Mouse (Mus musculus) kidney, postnatal 0 days (tissue): ENCODE results near the gene Emilin2. TPM values are rescaled to one million over a fixed set of nuclear protein-coding genes. Genes with fewer than 3 reads are reported as not detected.

Experiments used
- ATAC-seq: fragments of 200-750 bp; cut with Nextera tagmentation; replicated peaks from 2 replicates; pipeline ENCODE4 v1.8.0; 2017; ENCODE audit warnings: low read depth, moderate number of reproducible peaks, moderate TSS enrichment, moderate library complexity; ENCODE audit not compliant: low FRiP score
- DNase-seq: peaks from one replicate; pipeline ENCODE4 v3.0.0-alpha.2; 2016; ENCODE audit warnings: low spot score
- H3K27ac ChIP-seq: fragments of 300-500 bp; sonication (generic); 2 replicates; pipeline ENCODE4 v1.5.1; 2014; ENCODE audit warnings: mild to moderate bottlenecking
- H3K27me3 ChIP-seq: fragments of 300-500 bp; sonication (generic); 2 replicates; pipeline ENCODE4 v1.6.1; 2014; ENCODE audit warnings: low read length, mixed read lengths; ENCODE audit not compliant: insufficient read depth
- H3K36me3 ChIP-seq: fragments of 300-500 bp; sonication (generic); 2 replicates; pipeline ENCODE4 v1.6.1; 2014; ENCODE audit warnings: low read length, mixed read lengths; ENCODE audit not compliant: insufficient read depth
- H3K4me1 ChIP-seq: fragments of 300-500 bp; sonication (generic); replicated peaks from 2 replicates; pipeline ENCODE4 v1.6.1; 2014; ENCODE audit warnings: antibody characterized with exemption, low read length, mixed read lengths; ENCODE audit not compliant: insufficient read depth
- H3K4me2 ChIP-seq: fragments of 300-500 bp; sonication (generic); 2 replicates; pipeline ENCODE4 v1.6.1; 2014; ENCODE audit warnings: mild to moderate bottlenecking, low read length, moderate library complexity, mixed read lengths
- H3K4me3 ChIP-seq: fragments of 300-500 bp; sonication (generic); replicated peaks from 2 replicates; pipeline ENCODE4 v1.5.1; 2014; ENCODE audit warnings: low read depth, low read length
- H3K9ac ChIP-seq: fragments of 300-500 bp; sonication (generic); 2 replicates; pipeline ENCODE4 v1.6.1; 2014; ENCODE audit warnings: low read depth, low read length
- H3K9me3 ChIP-seq: fragments of 300-500 bp; sonication (generic); replicated peaks from 2 replicates; pipeline ENCODE4 v1.6.1; 2016; ENCODE audit warnings: low read length, inconsistent platforms, mixed read lengths
- CTCF ChIP-seq: IDR thresholded peaks from 2 replicates; pipeline ENCODE4 v1.5.1; 2016; ENCODE audit warnings: antibody characterized with exemption, low read depth, mild to moderate bottlenecking, moderate library complexity
- WGBS: fragments of 180-500 bp; shearing (Covaris S2); extraction: QIAGEN DNeasy Blood & Tissue Kit; methylation state at CpG from one replicate; pipeline ENCODE4 v1.1.7; 2014; 5-methylcytosine and 5-hydroxymethylcytosine counted together
- polyA plus RNA-seq: library from polyadenylated mRNA; unstranded; fragments of >200 nt; fragmentation: Nextera tagmentation; extraction: Ambion mirVana; gene quantifications from 2 replicates; pipeline ENCODE4 v1.2.1, GENCODE M21; 2015

The Emilin2 gene
- polyA plus RNA-seq, 1 experiment from 2014 or later, result 2.4 TPM

DNA sequence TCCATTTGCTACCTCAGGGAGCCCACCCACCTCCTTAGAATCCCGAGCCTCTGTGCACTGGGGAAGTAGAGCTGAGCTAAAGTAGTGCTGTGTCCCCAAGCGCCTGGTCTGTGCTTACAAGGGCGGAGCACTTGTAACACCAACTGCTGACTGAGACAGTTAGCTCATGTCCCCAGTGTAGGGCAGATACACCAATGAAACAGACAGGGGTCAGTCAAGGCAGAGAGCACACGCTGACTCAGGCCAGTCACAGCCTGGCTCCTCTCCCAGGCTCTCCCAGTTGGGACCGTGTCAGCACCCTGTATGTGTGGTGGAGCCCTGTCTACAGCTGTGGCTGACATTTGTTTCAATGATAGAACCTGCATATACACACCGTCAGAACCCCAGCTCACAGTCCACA is 25.8 kb downstream of the Emilin2 start:
- no peaks in the 10 kb centered on the region for H3K36me3 ChIP-seq
- no peaks in the 10 kb centered on the region for H3K9me3 ChIP-seq
- no peak overlapping the region for H3K4me2 ChIP-seq
- peaks cover 7% of the 10 kb centered on the region; the same call in 1 of the 2 replicates for H3K4me1 ChIP-seq
- ATAC-seq (no peak), DNase-seq (no peak)
- H3K4me3 ChIP-seq, result no peak overlapping the region
- no peak overlapping the region for H3K9ac ChIP-seq
- WGBS, result 68% methylated on average over 6 of the region's 6 CpGs
- no peaks in the 10 kb centered on the region for H3K27me3 ChIP-seq
- TF ChIP-seq CTCF, result no peak
- no peak overlapping the region for H3K27ac ChIP-seq

DNA sequence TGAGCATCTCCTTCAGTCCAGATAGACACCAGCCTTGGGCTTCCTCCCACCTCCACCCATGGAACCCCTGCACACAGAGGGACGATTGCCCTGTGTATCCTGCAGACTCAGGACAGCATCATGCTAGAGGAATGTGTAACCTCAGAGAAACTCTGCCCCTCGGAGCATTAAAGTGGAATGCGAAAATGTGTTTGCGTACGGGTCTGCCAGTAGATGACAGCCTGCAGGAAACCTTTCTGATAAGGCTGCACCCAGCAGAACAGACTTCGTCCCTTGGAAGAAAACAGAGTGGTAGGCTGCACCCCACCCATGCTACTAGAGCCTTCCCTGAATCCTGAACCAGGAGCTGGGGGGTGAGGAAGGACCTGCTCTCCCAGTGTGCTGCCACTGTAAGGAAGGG is 26.9 kb downstream of the Emilin2 start:
- H3K36me3 ChIP-seq, result no peaks in the 10 kb centered on the region
- DNase-seq (no peak), ATAC-seq (peak; percentile 44; the same call in 1 of the 2 replicates)
- H3K4me3 ChIP-seq, result no peak overlapping the region
- WGBS, result 31% methylated on average over 6 of the region's 6 CpGs
- no peaks in the 10 kb centered on the region for H3K27me3 ChIP-seq
- H3K27ac ChIP-seq, result no peak overlapping the region
- no peaks in the 10 kb centered on the region for H3K9me3 ChIP-seq
- TF ChIP-seq CTCF, result no peak
- H3K9ac ChIP-seq, result no peak overlapping the region
- H3K4me2 ChIP-seq, result no peak overlapping the region
- H3K4me1 ChIP-seq, result peaks cover 7% of the 10 kb centered on the region; the same call in 1 of the 2 replicates

DNA sequence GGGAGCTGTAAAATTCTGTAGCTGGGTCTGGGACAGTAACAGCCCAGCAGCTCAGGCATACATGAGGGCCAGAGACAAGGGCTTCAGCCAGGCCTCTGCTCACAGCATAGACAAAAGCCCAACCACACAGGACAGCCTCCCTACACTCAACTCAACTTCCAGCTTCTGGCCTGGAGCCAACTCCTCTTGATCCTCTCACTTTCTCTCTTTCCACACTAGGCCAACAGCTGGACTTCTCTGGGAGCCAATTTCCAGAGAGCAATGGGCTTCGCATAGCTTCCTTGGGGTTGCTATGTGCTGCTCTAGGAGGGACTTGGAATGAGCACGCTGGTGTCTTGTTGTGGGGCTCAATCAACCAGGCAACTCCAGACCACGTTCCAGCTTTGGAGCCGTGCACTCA is 28.5 kb downstream of the Emilin2 start:
- Histone ChIP-seq H3K9me3 (no peaks in the 10 kb centered on the region), H3K4me1 (peaks cover 7% of the 10 kb centered on the region; the same call in 1 of the 2 replicates), H3K27ac (no peak overlapping the region), H3K4me2 (no peak overlapping the region), H3K36me3 (no peaks in the 10 kb centered on the region), H3K4me3 (no peak overlapping the region), H3K27me3 (no peaks in the 10 kb centered on the region), H3K9ac (no peak overlapping the region)
- no peak; the same call in 1 of the 2 replicates for ATAC-seq
- TF ChIP-seq CTCF, result no peak
- 69% methylated on average over 4 of the region's 4 CpGs for WGBS
- DNase-seq, result peak; percentile 86

DNA sequence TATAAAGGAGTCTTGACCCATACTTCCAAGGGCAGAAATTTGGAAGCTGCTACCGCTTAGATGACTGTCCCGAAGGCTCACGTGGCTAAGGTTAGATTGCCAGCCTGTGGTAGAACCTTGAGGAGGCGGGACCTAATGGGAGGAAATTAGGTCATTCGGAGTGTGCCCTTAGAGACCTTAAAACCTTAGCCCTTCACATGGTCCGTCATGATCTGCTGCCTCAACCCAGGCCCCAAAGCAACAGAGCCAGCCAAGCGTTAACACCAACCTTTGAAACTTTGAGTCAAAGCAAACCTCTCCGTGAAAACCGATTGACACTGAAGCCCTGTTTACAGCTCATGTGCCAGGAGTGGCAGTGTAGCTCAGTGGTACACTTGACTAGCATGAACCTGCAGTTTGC is 29.1 kb downstream of the Emilin2 start:
- Histone ChIP-seq H3K4me1 (peaks cover 7% of the 10 kb centered on the region; the same call in 1 of the 2 replicates), H3K4me2 (no peak overlapping the region), H3K9me3 (no peaks in the 10 kb centered on the region), H3K27ac (no peak overlapping the region), H3K36me3 (no peaks in the 10 kb centered on the region), H3K9ac (no peak overlapping the region), H3K27me3 (no peaks in the 10 kb centered on the region), H3K4me3 (no peak overlapping the region)
- no peak for TF ChIP-seq CTCF
- peak; percentile 26 for DNase-seq
- 72% methylated on average over 9 of the region's 9 CpGs for WGBS
- peak; percentile 87 for ATAC-seq

DNA sequence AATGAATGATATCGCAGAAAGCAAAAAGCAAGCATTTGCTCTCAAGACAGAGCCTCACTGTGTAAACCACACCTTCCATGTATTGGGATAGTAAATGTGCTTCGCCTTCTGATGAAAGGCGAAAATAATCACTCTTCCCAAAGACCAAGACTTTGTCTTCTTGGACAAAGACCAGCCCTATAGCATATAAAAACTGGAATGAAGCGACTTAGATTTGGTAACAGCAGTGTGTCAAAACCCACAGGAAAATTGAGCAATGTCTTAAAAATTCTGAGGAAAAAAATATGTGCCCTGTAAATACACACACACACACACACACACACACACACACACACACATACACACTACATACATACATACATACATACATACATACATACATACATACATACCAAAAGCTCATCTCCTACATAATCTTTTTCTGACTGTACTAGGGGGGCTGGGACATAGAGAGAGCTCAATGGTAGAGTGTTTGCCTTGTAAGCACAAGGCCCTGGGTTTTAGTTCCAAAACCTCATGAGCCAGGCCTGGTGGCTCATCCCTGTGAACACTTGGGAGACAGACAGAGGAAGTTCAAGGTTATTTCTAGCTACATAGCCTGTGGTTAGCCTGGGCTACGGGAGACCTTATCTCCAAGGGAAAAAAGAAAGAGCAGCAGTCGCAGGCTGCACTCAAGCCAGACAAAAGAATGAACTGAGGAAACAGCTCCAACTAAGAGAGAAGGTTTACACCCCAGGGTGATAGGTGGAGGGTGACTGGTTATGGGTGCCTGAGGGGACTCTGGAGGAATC is 33.9 kb downstream of the Emilin2 start:
- 93% methylated on average over 6 of the region's 6 CpGs for WGBS
- Histone ChIP-seq H3K36me3 (no peaks in the 10 kb centered on the region), H3K4me3 (no peak overlapping the region), H3K9me3 (no peaks in the 10 kb centered on the region), H3K27me3 (no peaks in the 10 kb centered on the region), H3K4me2 (no peak overlapping the region), H3K27ac (no peak overlapping the region), H3K4me1 (no peaks in the 10 kb centered on the region), H3K9ac (no peak overlapping the region)
- TF ChIP-seq CTCF, result no peak
- no peak for ATAC-seq
- DNase-seq, result no peak

DNA sequence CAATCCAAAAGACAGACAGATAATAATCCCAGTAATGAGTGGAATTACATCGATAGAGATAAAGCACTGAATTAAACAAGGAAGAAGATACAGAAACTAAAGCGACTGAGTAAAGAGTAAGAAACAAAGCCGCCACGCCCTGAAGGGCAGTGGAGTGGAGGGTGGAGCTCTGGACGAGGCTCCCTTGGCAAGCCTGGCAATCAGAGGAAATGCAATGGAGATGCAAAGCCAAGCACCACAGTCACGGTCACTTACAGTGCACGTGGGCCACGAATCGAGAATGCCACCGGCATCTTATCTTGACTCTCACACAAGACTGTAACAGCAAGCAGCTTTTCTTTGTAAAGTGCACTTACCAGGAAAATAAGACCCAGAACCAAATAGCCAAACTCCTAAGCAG is 35.0 kb downstream of the Emilin2 start:
- H3K4me2 ChIP-seq, result no peak overlapping the region
- H3K4me3 ChIP-seq, result no peak overlapping the region
- no peaks in the 10 kb centered on the region for H3K9me3 ChIP-seq
- 87% methylated on average over 10 of the region's 10 CpGs for WGBS
- TF ChIP-seq CTCF, result no peak
- H3K27me3 ChIP-seq, result no peaks in the 10 kb centered on the region
- no peak overlapping the region for H3K27ac ChIP-seq
- H3K4me1 ChIP-seq, result no peaks in the 10 kb centered on the region
- no peak overlapping the region for H3K9ac ChIP-seq
- H3K36me3 ChIP-seq, result no peaks in the 10 kb centered on the region
- DNase-seq (no peak), ATAC-seq (no peak)
